Mouse (Mus musculus): ENCODE measurements around the gene Hspb1.

Gene Hspb1

GRCm38 (mm10) chr5:135888405-135889215 is 891 bp downstream of the Hspb1 start:
- no peak for DNase-seq (ENCODE audit: low read depth, low spot score)

- DNase-seq (ENCODE audit: low read depth, low spot score) = no peak
Measured at GRCm38 (mm10) chr5:135890323-135890722, 2.6 kb downstream of the Hspb1 start.

- DNase-seq (ENCODE audit: low read depth, low spot score) = no peak
Measured at GRCm38 (mm10) chr5:135890920-135891319, 3.2 kb downstream of the Hspb1 start.

GRCm38 (mm10) chr5:135892589-135893351 is 5.1 kb downstream of the Hspb1 start:
- DNase-seq (ENCODE audit: low read depth, low spot score) = no peak

- DNase-seq (ENCODE audit: low read depth, low spot score) = no peak
Measured at GRCm38 (mm10) chr5:135894958-135895357, 7.2 kb downstream of the Hspb1 start.

GRCm38 (mm10) chr5:135898028-135898427 is 10.3 kb downstream of the Hspb1 start:
- peak; percentile 67 for DNase-seq (ENCODE audit: low read depth, low spot score)

- DNase-seq (ENCODE audit: low read depth, low spot score) = no peak
Measured at GRCm38 (mm10) chr5:135898995-135899394, 11.3 kb downstream of the Hspb1 start.

GRCm38 (mm10) chr5:135899833-135900232 is 12.1 kb downstream of the Hspb1 start:
- no peak for DNase-seq (ENCODE audit: low read depth, low spot score)

GRCm38 (mm10) chr5:135900701-135901100 is 13.0 kb downstream of the Hspb1 start:
- no peak for DNase-seq (ENCODE audit: low read depth, low spot score)

GRCm38 (mm10) chr5:135901354-135902095 is 13.8 kb downstream of the Hspb1 start:
- peak; percentile 52 for DNase-seq (ENCODE audit: low read depth, low spot score)

- DNase-seq (ENCODE audit: low read depth, low spot score) = no peak
Measured at GRCm38 (mm10) chr5:135903058-135903457, 15.3 kb downstream of the Hspb1 start.

- DNase-seq (ENCODE audit: low read depth, low spot score) = peak; percentile 46
Measured at GRCm38 (mm10) chr5:135903551-135904151, 15.9 kb downstream of the Hspb1 start.

- no peak for DNase-seq (ENCODE audit: low read depth, low spot score)
Measured at GRCm38 (mm10) chr5:135904259-135904658, 16.5 kb downstream of the Hspb1 start.

GRCm38 (mm10) chr5:135905320-135906225 is 17.9 kb downstream of the Hspb1 start:
- no peak for DNase-seq (ENCODE audit: low read depth, low spot score)

- no peak for DNase-seq (ENCODE audit: low read depth, low spot score)
Measured at GRCm38 (mm10) chr5:135906846-135907245, 19.1 kb downstream of the Hspb1 start.

- no peak for DNase-seq (ENCODE audit: low read depth, low spot score)
Measured at GRCm38 (mm10) chr5:135907256-135907655, 19.5 kb downstream of the Hspb1 start.

GRCm38 (mm10) chr5:135908185-135908584 is 20.5 kb downstream of the Hspb1 start:
- DNase-seq (ENCODE audit: low read depth, low spot score) = no peak

GRCm38 (mm10) chr5:135908989-135909388 is 21.3 kb downstream of the Hspb1 start:
- no peak for DNase-seq (ENCODE audit: low read depth, low spot score)

- no peak for DNase-seq (ENCODE audit: low read depth, low spot score)
Measured at GRCm38 (mm10) chr5:135909646-135910045, 21.9 kb downstream of the Hspb1 start.

- DNase-seq (ENCODE audit: low read depth, low spot score) = no peak
Measured at GRCm38 (mm10) chr5:135910813-135911212, 23.1 kb downstream of the Hspb1 start.
